Comparison of ENCODE assay signal across 27 mouse cellular contexts in the genomic region with DNA sequence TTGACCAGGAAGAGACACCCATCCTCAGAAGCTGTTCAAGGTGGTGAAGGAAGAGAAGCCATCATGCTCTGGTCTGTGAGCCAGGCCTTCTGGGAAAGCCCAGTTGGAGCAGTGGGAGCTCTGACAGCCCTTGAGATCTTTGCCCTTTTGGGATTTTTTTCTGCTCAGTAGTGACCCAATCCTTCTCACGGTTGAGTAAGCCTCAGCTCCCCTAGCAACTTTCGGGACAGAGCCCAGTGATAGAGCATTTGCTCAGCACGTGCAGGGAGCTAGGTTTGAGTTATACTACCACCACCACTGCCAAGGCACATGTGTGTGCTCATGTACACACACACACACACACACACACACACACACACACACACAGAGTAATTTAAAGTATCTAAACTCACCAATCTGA.
A peak's percentile ranks its signal among the peaks of the same experiment; 100 is the strongest.
DNase-seq lines count a peak whose midpoint lies in the region; ATAC-seq and TF ChIP-seq lines count a peak whose summit lies in the region.
"Had no signal": no experiment of that assay in that cellular context is flagged by ENCODE, and none has a peak within 500 bp of the region (broad histone marks: within the 10 kb centered on the region; RNA-seq: fewer than 3 reads in every experiment).

No protein-coding gene starts in this region.

- dilution Hi-C loops in CH12.LX (cut with MboI; ENCODE audit: extremely low pct_ligation_motif_present, extremely low pct_unique_long_range_greater_than_20kb, low sequenced_read_pairs), result no loop called here

- H3K4me3 ChIP-seq in forebrain, embryonic 11.5 days (ENCODE audit: low read depth, low read length), result no peak overlapping the region
- no peak overlapping the region for H3K4me3 ChIP-seq in forebrain, embryonic 15.5 days
- no peak overlapping the region for H3K4me3 ChIP-seq in kidney, adult 2 months (ENCODE audit: insufficient read depth, low read depth, low read length)
- H3K4me3 ChIP-seq in kidney, embryonic 16.5 days (ENCODE audit: low read length), result no peak overlapping the region
- H3K4me3 ChIP-seq in CH12.LX (replicated peaks in 1 of 3; ENCODE audit: low read depth in 2 of 3, low read length in 2 of 3, poor library complexity in 1 of 3), result no peak overlapping the region
- H3K4me3 ChIP-seq: embryonic facial prominence, embryonic 10.5 days; embryonic facial prominence, embryonic 13.5 days; erythroblast, embryonic 14.5 days; heart, embryonic 12.5 days; heart, embryonic 15.5 days; hindbrain, embryonic 15.5 days had no signal

- H3K9ac ChIP-seq in forebrain, embryonic 11.5 days (ENCODE audit: low read length), result no peak overlapping the region
- H3K9ac ChIP-seq in forebrain, embryonic 15.5 days (replicated peaks), result no peak overlapping the region
- H3K9ac ChIP-seq in kidney, embryonic 16.5 days (replicated peaks; ENCODE audit: low read length), result no peak overlapping the region
- no peak overlapping the region for H3K9ac ChIP-seq in CH12.LX (ENCODE audit: insufficient read depth, low read depth)
- H3K9ac ChIP-seq: embryonic facial prominence, embryonic 13.5 days; heart, embryonic 12.5 days; heart, embryonic 15.5 days; hindbrain, embryonic 15.5 days had no signal

- TF ChIP-seq POLR2A in kidney, adult 2 months (IDR thresholded peaks at IDR 0.05; ENCODE audit: low read depth, low read length), result no peak
- no peak for TF ChIP-seq POLR2A in CH12.LX (IDR thresholded peaks at IDR 0.05; ENCODE audit: low read depth, low read length)

- no peak overlapping the region for H3K27ac ChIP-seq in forebrain, embryonic 11.5 days (ENCODE audit: low read depth, low read length)
- H3K27ac ChIP-seq in forebrain, embryonic 15.5 days (replicated peaks), result no peak overlapping the region
- H3K27ac ChIP-seq in kidney, adult 2 months (ENCODE audit: insufficient read depth, low read depth, low read length), result no peak overlapping the region
- H3K27ac ChIP-seq in kidney, embryonic 16.5 days (ENCODE audit: low read length), result no peak overlapping the region
- no peak overlapping the region for H3K27ac ChIP-seq in CH12.LX (ENCODE audit: insufficient read depth, low read depth)
- H3K27ac ChIP-seq: embryonic facial prominence, embryonic 10.5 days; embryonic facial prominence, embryonic 13.5 days; heart, embryonic 15.5 days; hindbrain, embryonic 15.5 days had no signal

- H3K79me2 ChIP-seq in CH12.LX (replicated peaks; ENCODE audit: control insufficient read depth, extremely low read depth, insufficient read depth, poor library complexity, severe bottlenecking), result no peaks in the 10 kb centered on the region

- no peak for TF ChIP-seq RAD21 in CH12.LX (IDR thresholded peaks at IDR 0.05; ENCODE audit: low read depth, low read length)

- H3K4me2 ChIP-seq in forebrain, embryonic 11.5 days (ENCODE audit: low read depth, low read length, severe bottlenecking), result no peak overlapping the region
- H3K4me2 ChIP-seq in forebrain, embryonic 15.5 days (replicated peaks), result no peak overlapping the region
- H3K4me2 ChIP-seq in kidney, embryonic 16.5 days (replicated peaks; ENCODE audit: low read depth, low read length), result no peak overlapping the region
- no peak overlapping the region for H3K4me2 ChIP-seq in CH12.LX (ENCODE audit: insufficient read depth, low read depth, poor library complexity, severe bottlenecking)
- H3K4me2 ChIP-seq: embryonic facial prominence, embryonic 13.5 days; heart, embryonic 12.5 days; heart, embryonic 15.5 days; hindbrain, embryonic 15.5 days had no signal

- ATAC-seq in forebrain, embryonic 11.5 days (replicated peaks; ENCODE audit: low FRiP score), result no peak
- ATAC-seq in forebrain, embryonic 15.5 days (replicated peaks), result no peak
- peak; percentile 60; the same call in 1 of the 2 replicates for ATAC-seq in kidney, embryonic 16.5 days (ENCODE audit: low FRiP score, low TSS enrichment)
- ATAC-seq: activated CD4-positive, CD25-positive, alpha-beta regulatory T cell, adult 4 months had no signal

- TF ChIP-seq CTCF in kidney, adult 2 months (conservative IDR thresholded peaks at IDR 0.05; ENCODE audit: insufficient read depth, insufficient read length, low read depth, low read length), result no peak
- TF ChIP-seq CTCF in CH12.LX (conservative IDR thresholded peaks at IDR 0.05 in 1 of 2, IDR thresholded peaks at IDR 0.05 in 1 of 2; ENCODE audit: low read depth in 2 of 2, low read length in 2 of 2), result no peak

- H3K36me3 ChIP-seq in forebrain, embryonic 11.5 days (ENCODE audit: control insufficient read depth, insufficient read depth, low read length), result no peaks in the 10 kb centered on the region
- no peaks in the 10 kb centered on the region for H3K36me3 ChIP-seq in forebrain, embryonic 15.5 days
- H3K36me3 ChIP-seq in kidney, adult 2 months (ENCODE audit: control insufficient read depth, insufficient read depth, low read length), result no peaks in the 10 kb centered on the region
- H3K36me3 ChIP-seq in kidney, embryonic 16.5 days (ENCODE audit: insufficient read depth, low read length), result no peaks in the 10 kb centered on the region
- no peaks in the 10 kb centered on the region for H3K36me3 ChIP-seq in CH12.LX (replicated peaks in 1 of 2; ENCODE audit: control insufficient read depth in 1 of 2, insufficient read depth in 1 of 2, low read length in 1 of 2)
- H3K36me3 ChIP-seq: embryonic facial prominence, embryonic 10.5 days; embryonic facial prominence, embryonic 13.5 days; heart, embryonic 12.5 days; heart, embryonic 15.5 days; hindbrain, embryonic 15.5 days had no signal

- WGBS in forebrain, embryonic 11.5 days, result 31% methylated on average over 3 of the region's 3 CpGs
- 53% methylated on average over 3 of the region's 3 CpGs for WGBS in forebrain, embryonic 15.5 days
- WGBS in kidney, adult 2 months, result 28% methylated on average over 3 of the region's 3 CpGs
- WGBS in kidney, embryonic 16.5 days, result 53% methylated on average over 3 of the region's 3 CpGs

- no peaks in the 10 kb centered on the region for H3K27me3 ChIP-seq in forebrain, embryonic 11.5 days (ENCODE audit: control insufficient read depth, insufficient read depth, low read length)
- H3K27me3 ChIP-seq in forebrain, embryonic 15.5 days, result no peaks in the 10 kb centered on the region
- H3K27me3 ChIP-seq in kidney, adult 2 months (replicated peaks; ENCODE audit: control insufficient read depth, insufficient read depth, low read length), result no peaks in the 10 kb centered on the region
- no peaks in the 10 kb centered on the region for H3K27me3 ChIP-seq in kidney, embryonic 16.5 days (ENCODE audit: insufficient read depth, low read length)
- H3K27me3 ChIP-seq in CH12.LX (replicated peaks), result no peaks in the 10 kb centered on the region
- H3K27me3 ChIP-seq: heart, embryonic 12.5 days; heart, embryonic 15.5 days; hindbrain, embryonic 15.5 days had no signal

- TF ChIP-seq EP300 in CH12.LX (IDR thresholded peaks at IDR 0.05; ENCODE audit: low read length), result no peak

- in situ Hi-C loops in CH12.LX (cut with MboI; ENCODE audit: low pct_ligation_motif_present, low pct_unique_long_range_greater_than_20kb, low sequenced_read_pairs), result no loop called here

- peak; percentile 39 for DNase-seq in forebrain, embryonic 11.5 days (ENCODE audit: low spot score)
- DNase-seq in kidney, adult 2 months, result peak; percentile 28
- no peak for DNase-seq in kidney, adult 11 months
- DNase-seq in kidney, postnatal 10 days, result no peak
- no peak for DNase-seq in CH12.LX (ENCODE audit: extremely low read depth)
- DNase-seq in urinary bladder, postnatal 10 days (ENCODE audit: low spot score), result no peak
- DNase-seq: adrenal gland, adult 8-10 months; adrenal gland, postnatal 25 days; B cell, adult 2 months; cerebellum, adult 11-12 months; cerebellum, adult 8-10 months; cerebellum, postnatal 10 days; cerebellum, postnatal 36 days; embryo, embryonic 11 days; gastrocnemius, postnatal 25 days; heart, adult 18-20 months; heart, postnatal 10 days; heart, postnatal 36 days had no signal

- H3K9me3 ChIP-seq in forebrain, embryonic 11.5 days (ENCODE audit: control insufficient read depth, low read length), result no peaks in the 10 kb centered on the region
- H3K9me3 ChIP-seq in forebrain, embryonic 15.5 days, result no peaks in the 10 kb centered on the region
- H3K9me3 ChIP-seq in kidney, embryonic 16.5 days (ENCODE audit: low read length), result no peaks in the 10 kb centered on the region
- no peaks in the 10 kb centered on the region for H3K9me3 ChIP-seq in CH12.LX (replicated peaks; ENCODE audit: low read length)
- H3K9me3 ChIP-seq: embryonic facial prominence, embryonic 10.5 days; embryonic facial prominence, embryonic 13.5 days; heart, embryonic 12.5 days; heart, embryonic 15.5 days; hindbrain, embryonic 15.5 days had no signal

- no peaks in the 10 kb centered on the region; the same call in 1 of the 2 replicates for H3K4me1 ChIP-seq in forebrain, embryonic 11.5 days (replicated peaks; ENCODE audit: control insufficient read depth, insufficient read depth, low read length)
- H3K4me1 ChIP-seq in forebrain, embryonic 15.5 days, result no peaks in the 10 kb centered on the region
- H3K4me1 ChIP-seq in kidney, adult 2 months (ENCODE audit: control insufficient read depth, insufficient read depth, low read length), result no peaks in the 10 kb centered on the region
- no peaks in the 10 kb centered on the region for H3K4me1 ChIP-seq in kidney, embryonic 16.5 days (ENCODE audit: insufficient read depth, low read length)
- H3K4me1 ChIP-seq in CH12.LX (ENCODE audit: control insufficient read depth in 1 of 2, insufficient read depth in 2 of 2), result peaks cover 26 to 51% of the 10 kb centered on the region in 2 experiments
- H3K4me1 ChIP-seq: embryonic facial prominence, embryonic 13.5 days; heart, embryonic 12.5 days; heart, embryonic 15.5 days; hindbrain, embryonic 15.5 days had no signal

TF ChIP-seq in CH12.LX, 34 proteins besides CTCF, POLR2A, EP300 and RAD21:
- TF ChIP-seq SMC3 (IDR thresholded peaks at IDR 0.05; ENCODE audit: low read depth, low read length) (no peak), MYC (IDR thresholded peaks at IDR 0.05; ENCODE audit: low read depth, low read length) (no peak), BHLHE40 (IDR thresholded peaks at IDR 0.05; ENCODE audit: low read depth, low read length) (peak; percentile 76), ZKSCAN1 (IDR thresholded peaks at IDR 0.05; ENCODE audit: borderline replicate concordance, low read depth, low read length) (no peak), TBP (conservative IDR thresholded peaks at IDR 0.05; ENCODE audit: low read depth, low read length) (no peak)

Comparison
In these comparisons a context has a peak if more than half of its experiments do, and no peak if none do; other contexts are left out.
1. DNase-seq: peak in forebrain, embryonic 11.5 days (single experiment) and kidney, adult 2 months (single experiment); none in kidney, adult 11 months (single experiment), kidney, postnatal 10 days (single experiment), CH12.LX (single experiment) and urinary bladder, postnatal 10 days (single experiment).